Mouse (Mus musculus) ovary, postnatal 10 days (tissue): ENCODE measurements around the gene Pou2f1.

Source experiments
- DNase-seq: peaks from one replicate; pipeline ENCODE4 v3.0.0; 2022; ENCODE audit warnings: low spot score

Gene Pou2f1

GRCm38 (mm10) chr1:165844956-165845355 lies 157.5 kb downstream of the Pou2f1 start:
- no peak for DNase-seq

DNA sequence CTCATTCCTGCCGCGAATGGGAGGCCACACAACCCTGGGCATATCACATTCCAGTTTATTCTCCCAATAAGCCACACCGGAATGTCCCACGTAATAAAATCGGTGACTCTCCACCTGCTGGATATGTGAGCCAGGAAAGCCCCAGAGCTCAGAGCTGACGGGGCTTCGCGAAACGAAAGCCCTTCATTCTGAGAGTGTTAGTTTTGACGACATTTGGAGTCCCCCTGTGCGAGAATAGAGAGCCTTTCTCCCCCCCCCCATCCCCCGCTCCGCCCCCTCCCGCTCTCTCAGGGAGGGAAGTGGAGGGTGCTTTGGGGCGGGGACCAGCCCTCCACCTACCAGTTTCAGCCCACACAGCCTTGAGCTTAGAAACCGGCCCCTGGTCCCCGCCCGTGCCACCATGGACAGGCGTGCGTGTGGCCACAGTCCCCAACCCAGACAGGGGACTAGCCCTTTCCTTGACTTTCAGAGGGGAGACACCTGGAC lies 158.0 kb downstream of the Pou2f1 start:
- no peak for DNase-seq

- no peak for DNase-seq
Observed at GRCm38 (mm10) chr1:165843586-165843985, 158.9 kb downstream of the Pou2f1 start.

DNA sequence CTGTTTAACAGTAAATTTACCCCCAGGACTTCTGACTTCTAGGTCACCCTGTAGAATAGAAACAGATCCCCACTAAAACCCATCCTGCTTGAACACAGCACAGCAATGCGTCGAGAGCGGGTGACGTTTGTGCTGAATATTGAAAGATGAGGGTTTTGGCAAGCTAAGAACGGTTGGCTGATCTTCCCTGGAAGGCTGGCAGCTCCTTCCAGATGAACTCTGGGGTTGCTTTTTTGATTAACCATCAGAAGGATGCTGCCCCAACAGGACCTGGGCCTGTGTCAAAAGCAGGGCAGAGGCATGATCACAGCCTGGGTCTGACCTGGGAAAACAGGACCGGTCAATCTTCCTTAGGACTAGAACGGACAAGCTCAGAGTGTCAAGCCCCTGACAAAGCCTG lies 160.3 kb downstream of the Pou2f1 start:
- no peak for DNase-seq

DNA sequence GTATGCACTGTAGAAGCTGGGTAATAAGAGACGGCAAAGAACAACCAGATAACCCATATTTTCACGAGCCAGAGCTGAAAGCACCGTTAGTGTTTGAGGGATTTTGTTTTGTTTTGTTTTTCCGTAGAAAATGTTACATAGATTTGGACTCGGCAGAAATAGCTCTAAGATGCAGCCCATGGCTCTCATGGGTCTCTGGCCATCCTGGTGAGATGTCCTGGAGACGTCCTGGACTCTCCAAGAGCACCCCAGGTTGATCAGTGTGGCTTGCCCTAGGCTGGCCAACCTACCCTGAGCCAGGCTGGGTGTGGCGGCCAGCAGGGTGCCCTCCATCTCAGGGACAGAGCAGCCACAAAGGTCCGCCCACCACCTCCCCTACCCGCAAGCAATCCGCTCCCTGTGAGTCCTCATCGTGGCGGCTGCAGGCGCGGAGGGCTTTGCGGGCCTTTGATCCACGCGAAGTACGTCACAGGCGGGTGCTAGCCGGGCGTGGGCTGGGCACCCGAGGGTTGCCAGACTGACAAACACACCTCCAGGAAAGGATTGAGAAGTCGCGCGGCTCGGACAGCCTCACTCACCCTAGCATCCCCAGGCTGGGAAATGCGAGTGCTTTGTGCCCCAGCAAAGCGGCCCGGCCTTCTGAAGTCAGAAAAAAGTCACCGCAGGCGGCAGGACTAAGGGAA lies 161.8 kb downstream of the Pou2f1 start:
- DNase-seq: no peak

DNA sequence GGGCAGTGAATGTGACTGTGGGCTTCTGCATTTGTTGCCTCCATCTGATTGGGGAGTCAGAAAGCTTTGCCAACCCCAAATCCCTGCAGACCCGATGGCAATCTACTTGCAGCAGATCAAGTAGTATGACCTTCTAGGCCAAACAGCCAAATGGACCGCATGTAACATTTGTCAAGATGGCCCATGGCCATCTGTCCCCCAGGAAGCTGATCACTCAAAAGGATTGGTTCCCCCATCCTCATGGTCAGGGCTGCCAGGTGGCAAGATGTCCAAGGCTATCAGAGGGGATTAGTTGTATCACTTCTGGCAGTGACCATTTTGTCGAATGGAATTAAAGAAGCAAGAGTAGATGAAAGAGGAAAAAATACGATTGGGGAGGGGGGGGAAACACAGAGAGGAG lies 163.3 kb downstream of the Pou2f1 start:
- DNase-seq: no peak

- no peak for DNase-seq
Observed at GRCm38 (mm10) chr1:165837546-165837945, 164.9 kb downstream of the Pou2f1 start.

DNA sequence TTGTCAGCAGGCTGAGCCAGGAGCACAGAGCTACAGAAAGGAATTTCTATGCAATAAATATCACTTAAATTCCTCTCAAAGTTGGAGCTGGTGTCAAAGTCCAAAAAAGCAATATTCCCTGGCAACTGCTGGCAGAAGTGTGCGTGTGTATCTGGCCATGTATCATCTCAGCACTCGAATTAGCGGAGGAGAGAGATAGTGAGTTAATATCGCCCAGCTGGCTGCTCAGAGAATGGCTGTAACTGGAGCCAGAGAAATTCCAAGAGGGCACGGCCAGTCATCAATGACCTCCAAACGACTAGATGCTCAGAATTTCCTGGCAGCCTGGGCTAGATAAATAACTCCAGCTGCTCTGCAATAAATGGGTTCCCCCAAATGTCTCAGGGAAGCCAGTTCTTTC lies 166.0 kb downstream of the Pou2f1 start:
- DNase-seq: no peak

- no peak for DNase-seq
Observed at GRCm38 (mm10) chr1:165834633-165834975, 167.9 kb downstream of the Pou2f1 start.

DNA sequence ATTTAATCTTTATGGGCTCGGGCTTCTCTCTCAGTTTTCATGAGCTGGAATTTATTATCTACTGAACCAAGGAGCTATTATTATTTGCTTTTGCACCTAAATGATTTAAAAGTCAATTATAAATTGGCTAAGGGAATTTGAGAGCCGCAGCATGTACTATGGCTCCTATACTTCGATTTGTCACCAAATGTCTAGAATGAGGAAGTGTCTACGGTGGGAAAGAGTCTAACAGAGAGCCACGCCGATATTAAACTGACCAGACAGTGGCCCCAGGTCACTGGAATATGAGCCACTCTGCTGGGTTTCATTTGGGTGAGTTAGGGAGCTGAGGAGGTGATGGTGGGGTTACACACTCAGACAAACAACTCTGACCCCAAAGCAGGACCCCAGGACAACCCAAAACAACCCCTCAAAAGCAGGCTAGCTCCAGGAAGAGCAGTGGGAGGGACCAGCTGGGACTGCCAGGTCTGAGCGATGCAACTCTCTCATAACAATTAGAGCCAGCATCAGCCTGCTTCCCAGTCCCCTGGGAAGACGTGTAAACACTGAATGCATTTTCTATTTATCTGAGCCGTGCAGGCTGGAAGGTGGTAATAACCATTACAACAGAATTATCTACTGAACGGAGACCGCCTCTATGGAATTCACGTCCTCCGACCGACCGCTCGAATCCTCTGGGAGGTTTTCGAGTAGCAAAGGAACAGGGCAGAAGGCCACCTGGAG lies 168.4 kb downstream of the Pou2f1 start:
- DNase-seq: no peak

GRCm38 (mm10) chr1:165833244-165833643 lies 169.2 kb downstream of the Pou2f1 start:
- DNase-seq: no peak

- no peak for DNase-seq
Observed at GRCm38 (mm10) chr1:165829890-165830289, 172.6 kb downstream of the Pou2f1 start.

GRCm38 (mm10) chr1:165828615-165829014 lies 173.9 kb downstream of the Pou2f1 start:
- no peak for DNase-seq

DNA sequence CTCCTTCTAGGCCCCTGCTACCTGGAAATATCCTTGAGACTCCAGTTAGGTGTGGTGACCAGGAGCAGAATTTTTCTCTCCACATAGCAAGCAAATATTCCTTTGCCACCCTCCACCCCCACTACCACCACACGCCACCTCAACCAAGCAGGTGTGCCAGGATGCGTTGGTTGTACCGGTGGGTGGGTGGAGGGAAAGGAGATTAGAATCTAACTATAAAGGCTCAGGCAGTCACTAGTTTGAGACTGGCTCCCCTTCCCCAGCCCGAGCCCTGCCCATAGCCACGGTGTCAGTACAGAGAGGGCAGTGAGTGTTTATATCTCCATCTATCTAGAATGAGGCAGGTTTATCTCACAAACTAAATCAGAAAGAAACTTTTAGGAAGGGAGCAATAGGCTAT lies 174.3 kb downstream of the Pou2f1 start:
- DNase-seq: no peak

DNA sequence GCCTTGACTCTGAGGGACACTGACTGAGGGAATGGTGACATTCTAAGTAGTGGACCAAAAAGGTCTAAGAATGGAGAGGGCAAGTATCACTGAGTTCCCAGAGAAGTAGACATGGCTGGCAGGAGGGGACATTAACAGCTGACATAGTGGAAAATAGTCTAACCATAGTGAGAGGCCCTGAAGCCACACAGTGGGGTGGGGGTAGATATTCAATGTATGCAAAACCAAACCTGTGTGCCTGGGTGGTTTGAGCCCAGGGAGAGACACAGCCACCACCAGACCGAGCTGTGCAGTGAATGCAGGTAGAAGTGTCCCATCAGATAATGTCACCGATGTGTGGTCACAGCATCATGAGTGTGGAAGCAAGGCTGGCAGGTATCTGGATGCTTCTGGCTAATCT lies 180.4 kb downstream of the Pou2f1 start:
- DNase-seq: no peak

- no peak for DNase-seq
Observed at GRCm38 (mm10) chr1:165819147-165819546, 183.3 kb downstream of the Pou2f1 start.

- no peak for DNase-seq
Observed at GRCm38 (mm10) chr1:165818145-165818860, 184.2 kb downstream of the Pou2f1 start.

DNA sequence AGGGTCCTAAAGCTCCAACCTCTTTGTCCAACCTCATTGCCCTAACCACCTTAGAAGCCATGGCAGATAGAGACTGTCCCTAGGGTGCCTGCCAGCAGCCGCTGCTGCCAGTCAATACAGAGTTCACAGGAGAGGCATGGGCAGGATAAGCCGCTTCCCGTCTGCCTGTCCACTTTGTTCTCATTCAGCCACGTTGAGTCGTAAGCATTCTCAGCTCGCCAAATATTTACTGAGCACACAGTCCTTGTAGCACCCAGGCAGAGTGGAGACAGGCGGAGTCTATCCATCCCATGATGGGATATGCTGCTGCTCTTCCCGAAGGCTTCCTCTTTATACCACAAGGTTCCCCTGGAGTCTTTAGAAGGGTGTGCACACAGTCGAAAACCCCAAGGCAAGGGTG lies 185.2 kb downstream of the Pou2f1 start:
- DNase-seq: no peak

GRCm38 (mm10) chr1:165816391-165816790 lies 186.1 kb downstream of the Pou2f1 start:
- no peak for DNase-seq
